Mouse (Mus musculus) kidney, adult 2 months (tissue): ENCODE measurements around the gene Nrarp.

Experiments
- CTCF ChIP-seq: fragments of 200-500 bp; conservative IDR thresholded peaks from 2 replicates; pipeline ENCODE4 v1.5.1; 2011; ENCODE audit warnings: low read depth, mild to moderate bottlenecking, control low read depth, low read length, moderate library complexity, mixed read lengths; ENCODE audit not compliant: insufficient read depth, insufficient read length
- POLR2A ChIP-seq: fragments of 200-500 bp; IDR thresholded peaks from one replicate; pipeline ENCODE4 v1.6.1; 2011; ENCODE audit warnings: low read depth, low read length, control low read depth

- no peak for TF ChIP-seq POLR2A
- TF ChIP-seq CTCF, result no peak
Measured at GRCm38 (mm10) chr2:25181891-25182397, 1.4 kb downstream of the Nrarp start.
